Mouse (Mus musculus): ENCODE data around the gene Ltb4r1.

Ltb4r1 gene

GRCm38 (mm10) chr14:55783171-55783957 is 17.6 kb downstream of the Ltb4r1 start:
- DNase-seq (ENCODE audit: extremely low spot score, low spot score): no peak

GRCm38 (mm10) chr14:55783958-55784235 is 18.1 kb downstream of the Ltb4r1 start, which contains the start of gene Adcy4:
TSS of gene Adcy4 (minus strand) at chr14:55784095.
- DNase-seq (ENCODE audit: extremely low spot score, low spot score): no peak

GRCm38 (mm10) chr14:55785195-55785594 is 19.4 kb downstream of the Ltb4r1 start:
- DNase-seq (ENCODE audit: extremely low spot score, low spot score): no peak

- no peak for DNase-seq (ENCODE audit: extremely low spot score, low spot score)
Observed at GRCm38 (mm10) chr14:55787731-55788130, 22.0 kb downstream of the Ltb4r1 start.

GRCm38 (mm10) chr14:55788256-55789050 is 22.7 kb downstream of the Ltb4r1 start, which contains the start of gene Ripk3:
TSS of gene Ripk3 (minus strand) at chr14:55788865.
- no peak for DNase-seq (ENCODE audit: extremely low spot score, low spot score)

- DNase-seq (ENCODE audit: extremely low spot score, low spot score): no peak
Observed at GRCm38 (mm10) chr14:55793461-55793860, 27.7 kb downstream of the Ltb4r1 start.

GRCm38 (mm10) chr14:55793946-55794345 is 28.2 kb downstream of the Ltb4r1 start:
- no peak for DNase-seq (ENCODE audit: extremely low spot score, low spot score)

- no peak for DNase-seq (ENCODE audit: extremely low spot score, low spot score)
Observed at GRCm38 (mm10) chr14:55795380-55796163, 29.8 kb downstream of the Ltb4r1 start.

GRCm38 (mm10) chr14:55814885-55815284 is 49.1 kb downstream of the Ltb4r1 start:
- peak; percentile 60 for DNase-seq (ENCODE audit: extremely low spot score, low spot score)

GRCm38 (mm10) chr14:55815310-55815751 is 49.6 kb downstream of the Ltb4r1 start:
- peak; percentile 47 for DNase-seq (ENCODE audit: extremely low spot score, low spot score)
